Mouse (Mus musculus): ENCODE data around the gene Gltp.

Gene Gltp

GRCm38 (mm10) chr5:114699015-114699414, 8.2 kb upstream of the Gltp start:
- DNase-seq = no peak

- DNase-seq = no peak
These were observed 7.4 kb upstream of the Gltp start for GRCm38 (mm10) chr5:114698044-114698746.

- DNase-seq = no peak
These were observed 6.2 kb upstream of the Gltp start for GRCm38 (mm10) chr5:114696939-114697338.

- DNase-seq = no peak
These were observed 5.0 kb upstream of the Gltp start for GRCm38 (mm10) chr5:114695775-114696174.

- DNase-seq = peak; percentile 55
These were observed 951 bp downstream of the Gltp start for GRCm38 (mm10) chr5:114689700-114690366.

GRCm38 (mm10) chr5:114688703-114689102, 2.1 kb downstream of the Gltp start:
- no peak for DNase-seq

- peak; percentile 28 for DNase-seq
These were observed 2.9 kb downstream of the Gltp start for GRCm38 (mm10) chr5:114687901-114688300.

- no peak for DNase-seq
These were observed 4.0 kb downstream of the Gltp start for GRCm38 (mm10) chr5:114686726-114687210.

GRCm38 (mm10) chr5:114685986-114686385, 4.8 kb downstream of the Gltp start:
- DNase-seq = no peak

GRCm38 (mm10) chr5:114681717-114682116, 9.1 kb downstream of the Gltp start:
- DNase-seq = no peak

- peak; percentile 63 for DNase-seq
These were observed 10.0 kb downstream of the Gltp start for GRCm38 (mm10) chr5:114680676-114681285.

- peak; percentile 43 for DNase-seq
These were observed 10.8 kb downstream of the Gltp start for GRCm38 (mm10) chr5:114679841-114680591.

- DNase-seq = no peak
These were observed 16.2 kb downstream of the Gltp start for GRCm38 (mm10) chr5:114674594-114674993.

- no peak for DNase-seq
These were observed 17.7 kb downstream of the Gltp start for GRCm38 (mm10) chr5:114673114-114673513.

GRCm38 (mm10) chr5:114669014-114669413, 21.8 kb downstream of the Gltp start:
- DNase-seq = no peak

GRCm38 (mm10) chr5:114667228-114667856, 23.4 kb downstream of the Gltp start:
- peak; percentile 100 for DNase-seq

- DNase-seq = no peak
These were observed 24.1 kb downstream of the Gltp start for GRCm38 (mm10) chr5:114666659-114667058.

GRCm38 (mm10) chr5:114664750-114665149, 26.0 kb downstream of the Gltp start:
- no peak for DNase-seq

- DNase-seq = no peak
These were observed 26.6 kb downstream of the Gltp start for GRCm38 (mm10) chr5:114664139-114664538.

- DNase-seq = no peak
These were observed 29.8 kb downstream of the Gltp start for GRCm38 (mm10) chr5:114661029-114661428.

GRCm38 (mm10) chr5:114658255-114658654, 32.5 kb downstream of the Gltp start, which contains the start of gene Trpv4:
Trpv4 (minus strand) TSS chr5:114658421.
- DNase-seq = no peak

- DNase-seq = no peak
These were observed 33.4 kb downstream of the Gltp start for GRCm38 (mm10) chr5:114657426-114657825.

GRCm38 (mm10) chr5:114656305-114656704, 34.5 kb downstream of the Gltp start:
- no peak for DNase-seq

Data from thymus, postnatal 4 days (tissue).